Mouse (Mus musculus) forebrain, embryonic 11.5 days (tissue): Measurements from ENCODE around the gene Wdr64. TPM values are rescaled to one million over a fixed set of nuclear protein-coding genes. Genes with fewer than 3 reads are reported as not detected.

Experiments used
- ATAC-seq: fragments of 200-750 bp; cut with Nextera tagmentation; replicated peaks from 2 replicates; pipeline ENCODE4 v1.8.0; 2017; ENCODE audit warnings: moderate TSS enrichment; ENCODE audit not compliant: low FRiP score
- DNase-seq: peaks from one replicate; pipeline ENCODE4 v3.0.0-alpha.2; 2017; ENCODE audit warnings: low spot score
- H3K27ac ChIP-seq: fragments of 300-500 bp; sonication (generic); 2 replicates; pipeline ENCODE4 v1.5.1; 2014; ENCODE audit warnings: low read depth, low read length
- H3K27me3 ChIP-seq: fragments of 300-500 bp; sonication (generic); 2 replicates; pipeline ENCODE4 v1.6.1; 2014; ENCODE audit warnings: mild to moderate bottlenecking, low read length, mixed read lengths; ENCODE audit not compliant: control insufficient read depth, insufficient read depth
- H3K36me3 ChIP-seq: fragments of 300-500 bp; sonication (generic); 2 replicates; pipeline ENCODE4 v1.6.1; 2014; ENCODE audit warnings: mild to moderate bottlenecking, low read length, moderate library complexity, mixed read lengths; ENCODE audit not compliant: control insufficient read depth, insufficient read depth
- H3K4me1 ChIP-seq: fragments of 300-500 bp; sonication (generic); replicated peaks from 2 replicates; pipeline ENCODE4 v1.6.1; 2014; ENCODE audit warnings: low read length, mixed read lengths; ENCODE audit not compliant: control insufficient read depth, insufficient read depth
- H3K4me2 ChIP-seq: fragments of 300-500 bp; sonication (generic); 2 replicates; pipeline ENCODE4 v1.6.1; 2014; ENCODE audit warnings: low read depth, mild to moderate bottlenecking, low read length, moderate library complexity, mixed read lengths; ENCODE audit not compliant: severe bottlenecking
- H3K4me3 ChIP-seq: fragments of 300-500 bp; sonication (generic); 2 replicates; pipeline ENCODE4 v1.5.1; 2014; ENCODE audit warnings: low read depth, low read length
- H3K9ac ChIP-seq: fragments of 300-500 bp; sonication (generic); 2 replicates; pipeline ENCODE4 v1.6.1; 2014; ENCODE audit warnings: low read length
- H3K9me3 ChIP-seq: fragments of 300-500 bp; sonication (generic); 2 replicates; pipeline ENCODE4 v1.6.1; 2016; ENCODE audit warnings: low read length, mixed read lengths; ENCODE audit not compliant: control insufficient read depth
- WGBS: fragments of 180-500 bp; shearing (Covaris S2); extraction: QIAGEN DNeasy Blood & Tissue Kit; methylation state at CpG from one replicate; pipeline ENCODE4 v1.1.7; 2014; 5-methylcytosine and 5-hydroxymethylcytosine counted together
- polyA plus RNA-seq: library from polyadenylated mRNA; unstranded; fragments of >200 nt; fragmentation: Nextera tagmentation; extraction: Ambion mirVana; gene quantifications from 2 replicates; pipeline ENCODE4 v1.2.1, GENCODE M21; 2014

The Wdr64 gene
- polyA plus RNA-seq, 1 experiment from 2014 or later, result not detected

- no peak overlapping the region for H3K9ac ChIP-seq
- no peaks in the 10 kb centered on the region for H3K27me3 ChIP-seq
- no peaks in the 10 kb centered on the region for H3K36me3 ChIP-seq
- no peak overlapping the region for H3K27ac ChIP-seq
- no peak overlapping the region for H3K4me2 ChIP-seq
- 83% methylated on average over 5 of the region's 5 CpGs for WGBS
- no peak overlapping the region for H3K4me3 ChIP-seq
- ATAC-seq (no peak), DNase-seq (no peak)
- no peaks in the 10 kb centered on the region for H3K4me1 ChIP-seq
- no peaks in the 10 kb centered on the region for H3K9me3 ChIP-seq
Observed at GRCm38 (mm10) chr1:175808356-175808755, 110.0 kb downstream of the Wdr64 start.

- no peak for ATAC-seq
- 35% methylated on average over 1 of the region's 1 CpGs for WGBS
Observed at GRCm38 (mm10) chr1:175811625-175812024, 113.2 kb downstream of the Wdr64 start.

GRCm38 (mm10) chr1:175823815-175824438 is 125.5 kb downstream of the Wdr64 start:
- Histone ChIP-seq H3K9me3 (no peaks in the 10 kb centered on the region), H3K36me3 (no peaks in the 10 kb centered on the region), H3K9ac (no peak overlapping the region), H3K27me3 (no peaks in the 10 kb centered on the region), H3K27ac (no peak overlapping the region), H3K4me3 (no peak overlapping the region), H3K4me2 (no peak overlapping the region), H3K4me1 (no peaks in the 10 kb centered on the region)
- DNase-seq, result no peak
- no peak for ATAC-seq
- WGBS, result 78% methylated on average over 9 of the region's 9 CpGs

More at GRCm38 (mm10) chr1:175811625-175812024, 113.2 kb downstream of the Wdr64 start:
- Histone ChIP-seq H3K9ac (no peak overlapping the region), H3K4me3 (no peak overlapping the region), H3K27me3 (no peaks in the 10 kb centered on the region), H3K36me3 (no peaks in the 10 kb centered on the region), H3K4me1 (no peaks in the 10 kb centered on the region), H3K9me3 (no peaks in the 10 kb centered on the region), H3K4me2 (no peak overlapping the region), H3K27ac (no peak overlapping the region)
- DNase-seq, result no peak

- no peaks in the 10 kb centered on the region for H3K27me3 ChIP-seq
- WGBS, result 91% methylated on average over 7 of the region's 7 CpGs
- H3K27ac ChIP-seq, result no peak overlapping the region
- H3K4me1 ChIP-seq, result no peaks in the 10 kb centered on the region
- H3K4me3 ChIP-seq, result no peak overlapping the region
- no peak for ATAC-seq
- no peak overlapping the region for H3K4me2 ChIP-seq
- no peaks in the 10 kb centered on the region for H3K9me3 ChIP-seq
- H3K36me3 ChIP-seq, result no peaks in the 10 kb centered on the region
- DNase-seq, result no peak
- no peak overlapping the region for H3K9ac ChIP-seq
Observed at GRCm38 (mm10) chr1:175828539-175828938, 130.1 kb downstream of the Wdr64 start.

- Histone ChIP-seq H3K27me3 (no peaks in the 10 kb centered on the region), H3K36me3 (no peaks in the 10 kb centered on the region), H3K4me3 (no peak overlapping the region), H3K9ac (no peak overlapping the region), H3K9me3 (no peaks in the 10 kb centered on the region), H3K4me2 (no peak overlapping the region), H3K4me1 (no peaks in the 10 kb centered on the region), H3K27ac (no peak overlapping the region)
- DNase-seq (no peak), ATAC-seq (no peak)
- WGBS, result 95% methylated on average over 2 of the region's 2 CpGs
Observed at GRCm38 (mm10) chr1:175829220-175829619, 130.8 kb downstream of the Wdr64 start.

GRCm38 (mm10) chr1:175855515-175855914 is 157.1 kb downstream of the Wdr64 start:
- WGBS, result 86% methylated on average over 1 of the region's 1 CpGs
- Histone ChIP-seq H3K4me3 (no peak overlapping the region), H3K27me3 (no peaks in the 10 kb centered on the region), H3K4me1 (no peaks in the 10 kb centered on the region), H3K36me3 (no peaks in the 10 kb centered on the region), H3K9ac (no peak overlapping the region), H3K9me3 (no peaks in the 10 kb centered on the region), H3K27ac (no peak overlapping the region), H3K4me2 (no peak overlapping the region)
- DNase-seq, result no peak
- ATAC-seq, result no peak

Other genes with a start within 250 kb of the Wdr64 start
- gene Rgs7, start 206.1 kb upstream of the Wdr64 start, polyA plus RNA-seq, result 4.6 and 5.7 TPM in 2 replicates
- gene Kmo, start 78.2 kb upstream of the Wdr64 start, polyA plus RNA-seq, result 0.25 TPM in 1 of 2 replicates, not detected in the other
- 95.7 and 113 TPM in 2 replicates for gene Fh1, start 73.0 kb upstream of the Wdr64 start, polyA plus RNA-seq
- gene Opn3, start 5.8 kb upstream of the Wdr64 start, polyA plus RNA-seq, result 11.5 and 12.6 TPM in 2 replicates
- 6.4 and 7.7 TPM in 2 replicates for gene Chml, start 5.7 kb upstream of the Wdr64 start, polyA plus RNA-seq
- 156 and 161 TPM in 2 replicates for gene Exo1, start 182.0 kb downstream of the Wdr64 start, polyA plus RNA-seq
- 0.20 and 0.31 TPM in 2 replicates for gene Gm38100, start 221.7 kb downstream of the Wdr64 start, polyA plus RNA-seq